Mouse (Mus musculus) spleen, adult 12 weeks (tissue): Measurements from ENCODE around the gene Etv5.

Experiments
- DNase-seq: peaks from one replicate; pipeline ENCODE4 v3.0.0; 2022; ENCODE audit warnings: low spot score

Gene Etv5

GRCm38 (mm10) chr16:22430211-22430951 is 9.1 kb downstream of the Etv5 start:
- no peak for DNase-seq

- no peak for DNase-seq
These were observed 10.1 kb downstream of the Etv5 start for GRCm38 (mm10) chr16:22429377-22429776.

- DNase-seq, result no peak
These were observed 10.6 kb downstream of the Etv5 start for GRCm38 (mm10) chr16:22428853-22429341.

GRCm38 (mm10) chr16:22426866-22427265 is 12.7 kb downstream of the Etv5 start:
- no peak for DNase-seq

- no peak for DNase-seq
These were observed 17.3 kb downstream of the Etv5 start for GRCm38 (mm10) chr16:22422256-22422655.

GRCm38 (mm10) chr16:22417931-22418330 is 21.6 kb downstream of the Etv5 start:
- no peak for DNase-seq

GRCm38 (mm10) chr16:22417044-22417443 is 22.5 kb downstream of the Etv5 start:
- no peak for DNase-seq

GRCm38 (mm10) chr16:22416140-22416848 is 23.2 kb downstream of the Etv5 start:
- no peak for DNase-seq

- no peak for DNase-seq
These were observed 25.2 kb downstream of the Etv5 start for GRCm38 (mm10) chr16:22414205-22414754.

- no peak for DNase-seq
These were observed 26.9 kb downstream of the Etv5 start for GRCm38 (mm10) chr16:22412459-22413229.

GRCm38 (mm10) chr16:22411764-22412163 is 27.8 kb downstream of the Etv5 start:
- DNase-seq, result no peak

GRCm38 (mm10) chr16:22410000-22410399 is 29.5 kb downstream of the Etv5 start:
- no peak for DNase-seq

- no peak for DNase-seq
These were observed 30.7 kb downstream of the Etv5 start for GRCm38 (mm10) chr16:22408642-22409360.

- no peak for DNase-seq
These were observed 32.8 kb downstream of the Etv5 start for GRCm38 (mm10) chr16:22406747-22407146.

GRCm38 (mm10) chr16:22406050-22406449 is 33.5 kb downstream of the Etv5 start:
- DNase-seq, result no peak

GRCm38 (mm10) chr16:22405492-22405891 is 34.0 kb downstream of the Etv5 start:
- DNase-seq, result no peak

- DNase-seq, result no peak
These were observed 35.8 kb downstream of the Etv5 start for GRCm38 (mm10) chr16:22403715-22404114.

- no peak for DNase-seq
These were observed 36.9 kb downstream of the Etv5 start for GRCm38 (mm10) chr16:22402600-22402999.

GRCm38 (mm10) chr16:22400226-22400625 is 39.3 kb downstream of the Etv5 start:
- DNase-seq, result no peak

GRCm38 (mm10) chr16:22398784-22399453 is 40.6 kb downstream of the Etv5 start:
- no peak for DNase-seq

GRCm38 (mm10) chr16:22398354-22398753 is 41.2 kb downstream of the Etv5 start:
- DNase-seq, result no peak
